Mouse (Mus musculus): ENCODE data around the gene Synj2. TPM values are rescaled to one million over a fixed set of nuclear protein-coding genes. Genes with fewer than 3 reads are reported as not detected.

The Synj2 gene
- total and polyA plus RNA-seq, 3 experiments = 0.02 to 0.11 TPM; not detected in 1

GRCm38 (mm10) chr17:5911591-5911990, 29.5 kb upstream of the Synj2 start:
- no peak for ATAC-seq (ENCODE audit: extremely low read depth, insufficient number of reproducible peaks, low FRiP score, poor library complexity, severe bottlenecking)
- peaks cover 82% of the 10 kb centered on the region for H3K36me3 ChIP-seq (replicated peaks)
- DNase-seq (ENCODE audit: low spot score) = no peak

DNA sequence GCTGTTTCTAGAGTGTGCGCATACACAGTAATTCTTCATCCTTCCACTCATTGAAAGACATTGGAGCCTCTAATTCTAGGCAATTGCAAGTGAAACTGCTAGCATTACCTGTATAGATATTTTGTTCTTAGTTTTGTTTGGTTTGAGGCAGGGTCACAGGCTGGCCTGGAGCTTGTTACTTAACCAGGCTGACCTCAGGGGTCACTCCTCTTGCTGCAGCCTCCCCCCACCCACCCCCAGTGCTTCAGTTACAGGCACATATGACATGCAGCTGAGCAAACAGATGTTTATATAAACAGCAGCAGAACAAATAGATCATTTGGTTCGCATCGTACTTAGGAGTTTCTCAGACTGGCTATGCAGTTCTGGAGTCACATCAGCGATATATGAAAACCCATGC, 28.3 kb upstream of the Synj2 start:
- peaks cover 81% of the 10 kb centered on the region for H3K36me3 ChIP-seq (replicated peaks)
- H3K27me3 ChIP-seq (ENCODE audit: insufficient read depth, low read length) = no peaks in the 10 kb centered on the region
- H3K9me3 ChIP-seq (replicated peaks) = no peaks in the 10 kb centered on the region
- H3K4me3 ChIP-seq (ENCODE audit: low read depth, low read length) = no peak overlapping the region
- TF ChIP-seq TAL1 (conservative IDR thresholded peaks at IDR 0.05; ENCODE audit: low read depth, low read length) (no peak), GATA1 (IDR thresholded peaks at IDR 0.05; ENCODE audit: borderline replicate concordance, low read length) (no peak)
- H3K4me1 ChIP-seq (ENCODE audit: insufficient read depth, low read depth, low read length) = no peaks in the 10 kb centered on the region
- no peak for DNase-seq (ENCODE audit: low spot score)
- ATAC-seq (ENCODE audit: extremely low read depth, insufficient number of reproducible peaks, low FRiP score, poor library complexity, severe bottlenecking) = no peak

More at GRCm38 (mm10) chr17:5911591-5911990, 29.5 kb upstream of the Synj2 start:
- Histone ChIP-seq H3K9me3 (replicated peaks) (no peaks in the 10 kb centered on the region), H3K27me3 (ENCODE audit: insufficient read depth, low read length) (no peaks in the 10 kb centered on the region), H3K4me3 (ENCODE audit: low read depth, low read length) (no peak overlapping the region), H3K4me1 (ENCODE audit: insufficient read depth, low read depth, low read length) (no peaks in the 10 kb centered on the region)
- TF ChIP-seq POLR2AphosphoS5 (IDR thresholded peaks at IDR 0.05; ENCODE audit: insufficient replicate concordance, low read depth, low read length) (no peak), TAL1 (conservative IDR thresholded peaks at IDR 0.05; ENCODE audit: low read depth, low read length) (no peak), CTCF (IDR thresholded peaks at IDR 0.05; ENCODE audit: low read depth, low read length) (no peak), GATA2 (IDR thresholded peaks at IDR 0.05; ENCODE audit: borderline replicate concordance, low read depth, low read length) (no peak), GATA1 (IDR thresholded peaks at IDR 0.05; ENCODE audit: borderline replicate concordance, low read length) (no peak)

- DNase-seq (ENCODE audit: low spot score) (no peak), ATAC-seq (ENCODE audit: extremely low read depth, insufficient number of reproducible peaks, low FRiP score, poor library complexity, severe bottlenecking) (no peak)
- Histone ChIP-seq H3K4me3 (ENCODE audit: low read depth, low read length) (no peak overlapping the region), H3K9me3 (replicated peaks) (no peaks in the 10 kb centered on the region), H3K36me3 (replicated peaks) (peaks cover 82% of the 10 kb centered on the region), H3K4me1 (ENCODE audit: insufficient read depth, low read depth, low read length) (no peaks in the 10 kb centered on the region), H3K27me3 (ENCODE audit: insufficient read depth, low read length) (no peaks in the 10 kb centered on the region)
- TF ChIP-seq GATA1 (IDR thresholded peaks at IDR 0.05; ENCODE audit: borderline replicate concordance, low read length) (no peak), TAL1 (conservative IDR thresholded peaks at IDR 0.05; ENCODE audit: low read depth, low read length) (no peak), CTCF (IDR thresholded peaks at IDR 0.05; ENCODE audit: low read depth, low read length) (no peak), GATA2 (IDR thresholded peaks at IDR 0.05; ENCODE audit: borderline replicate concordance, low read depth, low read length) (no peak), POLR2AphosphoS5 (IDR thresholded peaks at IDR 0.05; ENCODE audit: insufficient replicate concordance, low read depth, low read length) (no peak)
Measured at GRCm38 (mm10) chr17:5914217-5914616, 26.9 kb upstream of the Synj2 start.

- no peaks in the 10 kb centered on the region for H3K9me3 ChIP-seq (replicated peaks)
- H3K4me3 ChIP-seq (ENCODE audit: low read depth, low read length) = no peak overlapping the region
- DNase-seq (ENCODE audit: low spot score) (no peak), ATAC-seq (ENCODE audit: extremely low read depth, insufficient number of reproducible peaks, low FRiP score, poor library complexity, severe bottlenecking) (no peak)
- peaks cover 9% of the 10 kb centered on the region for H3K4me1 ChIP-seq (ENCODE audit: insufficient read depth, low read depth, low read length)
- no peak for TF ChIP-seq TAL1 (conservative IDR thresholded peaks at IDR 0.05; ENCODE audit: low read depth, low read length)
- TF ChIP-seq GATA2 (IDR thresholded peaks at IDR 0.05; ENCODE audit: borderline replicate concordance, low read depth, low read length) = no peak
- no peak for TF ChIP-seq CTCF (IDR thresholded peaks at IDR 0.05; ENCODE audit: low read depth, low read length)
- no peak for TF ChIP-seq GATA1 (IDR thresholded peaks at IDR 0.05; ENCODE audit: borderline replicate concordance, low read length)
- TF ChIP-seq POLR2AphosphoS5 (IDR thresholded peaks at IDR 0.05; ENCODE audit: insufficient replicate concordance, low read depth, low read length) = no peak
- H3K36me3 ChIP-seq (replicated peaks) = peaks cover 90% of the 10 kb centered on the region
- no peaks in the 10 kb centered on the region for H3K27me3 ChIP-seq (ENCODE audit: insufficient read depth, low read length)
Measured at GRCm38 (mm10) chr17:5921954-5922353, 19.1 kb upstream of the Synj2 start.

DNA sequence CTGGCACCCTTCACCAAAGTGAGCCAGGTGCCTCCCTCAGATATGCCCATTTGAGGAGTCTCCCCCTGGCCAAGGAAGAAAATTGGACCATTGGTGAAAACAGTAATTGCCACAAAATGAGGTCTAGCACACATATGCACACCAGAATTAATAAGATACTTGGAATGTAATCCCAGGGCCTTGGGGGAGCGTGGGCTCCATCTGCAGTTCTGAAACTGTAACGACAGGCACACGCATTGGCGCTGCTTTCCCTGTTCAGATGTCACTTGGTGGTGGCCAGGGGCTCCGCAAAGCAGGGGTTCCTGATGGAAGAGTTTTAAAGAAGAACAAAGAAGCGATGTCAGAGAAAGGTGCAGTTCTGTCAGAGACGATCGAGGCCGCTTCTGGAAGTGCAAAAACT, 17.8 kb upstream of the Synj2 start:
- ATAC-seq (ENCODE audit: extremely low read depth, insufficient number of reproducible peaks, low FRiP score, poor library complexity, severe bottlenecking) (no peak), DNase-seq (ENCODE audit: low spot score) (no peak)
- H3K27me3 ChIP-seq (ENCODE audit: insufficient read depth, low read length) = no peaks in the 10 kb centered on the region
- peaks cover 91% of the 10 kb centered on the region for H3K36me3 ChIP-seq (replicated peaks)
- TF ChIP-seq CTCF (IDR thresholded peaks at IDR 0.05; ENCODE audit: low read depth, low read length) = no peak
- no peak for TF ChIP-seq POLR2AphosphoS5 (IDR thresholded peaks at IDR 0.05; ENCODE audit: insufficient replicate concordance, low read depth, low read length)
- no peak for TF ChIP-seq TAL1 (conservative IDR thresholded peaks at IDR 0.05; ENCODE audit: low read depth, low read length)
- no peak for TF ChIP-seq GATA2 (IDR thresholded peaks at IDR 0.05; ENCODE audit: borderline replicate concordance, low read depth, low read length)
- TF ChIP-seq GATA1 (IDR thresholded peaks at IDR 0.05; ENCODE audit: borderline replicate concordance, low read length) = no peak
- no peaks in the 10 kb centered on the region for H3K9me3 ChIP-seq (replicated peaks)
- H3K4me1 ChIP-seq (ENCODE audit: insufficient read depth, low read depth, low read length) = peaks cover 9% of the 10 kb centered on the region
- no peak overlapping the region for H3K4me3 ChIP-seq (ENCODE audit: low read depth, low read length)

DNA sequence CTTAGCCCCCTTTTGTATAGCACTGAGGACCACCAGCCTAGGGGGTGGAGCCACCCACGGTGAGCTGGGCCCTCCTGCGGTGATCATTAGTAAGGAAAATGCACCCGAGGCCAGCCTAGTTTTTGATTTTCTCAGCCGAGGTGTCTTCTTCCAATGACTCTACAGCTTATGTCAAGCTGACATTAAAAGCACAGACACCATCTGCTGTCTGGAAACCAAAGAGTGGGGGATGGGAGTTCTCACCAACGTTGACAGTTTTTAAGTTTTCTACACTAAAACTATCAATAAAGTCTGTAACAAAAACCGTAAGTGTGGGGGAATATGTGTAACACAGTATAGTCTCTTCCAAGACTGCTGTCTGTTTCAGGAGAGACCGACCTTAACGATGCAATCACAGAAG, 16.8 kb upstream of the Synj2 start:
- TF ChIP-seq TAL1 (conservative IDR thresholded peaks at IDR 0.05; ENCODE audit: low read depth, low read length) (no peak), GATA1 (IDR thresholded peaks at IDR 0.05; ENCODE audit: borderline replicate concordance, low read length) (no peak), POLR2AphosphoS5 (IDR thresholded peaks at IDR 0.05; ENCODE audit: insufficient replicate concordance, low read depth, low read length) (no peak), CTCF (IDR thresholded peaks at IDR 0.05; ENCODE audit: low read depth, low read length) (no peak), GATA2 (IDR thresholded peaks at IDR 0.05; ENCODE audit: borderline replicate concordance, low read depth, low read length) (no peak)
- DNase-seq (ENCODE audit: low spot score) = no peak
- no peak overlapping the region for H3K4me3 ChIP-seq (ENCODE audit: low read depth, low read length)
- no peaks in the 10 kb centered on the region for H3K9me3 ChIP-seq (replicated peaks)
- peaks cover 9% of the 10 kb centered on the region for H3K4me1 ChIP-seq (ENCODE audit: insufficient read depth, low read depth, low read length)
- no peaks in the 10 kb centered on the region for H3K27me3 ChIP-seq (ENCODE audit: insufficient read depth, low read length)
- peaks cover 90% of the 10 kb centered on the region for H3K36me3 ChIP-seq (replicated peaks)
- no peak for ATAC-seq (ENCODE audit: extremely low read depth, insufficient number of reproducible peaks, low FRiP score, poor library complexity, severe bottlenecking)

GRCm38 (mm10) chr17:5926710-5927109, 14.4 kb upstream of the Synj2 start:
- no peak overlapping the region for H3K4me3 ChIP-seq (ENCODE audit: low read depth, low read length)
- no peaks in the 10 kb centered on the region for H3K27me3 ChIP-seq (ENCODE audit: insufficient read depth, low read length)
- ATAC-seq (ENCODE audit: extremely low read depth, insufficient number of reproducible peaks, low FRiP score, poor library complexity, severe bottlenecking) (peak; percentile 94), DNase-seq (ENCODE audit: low spot score) (peak; percentile 20)
- no peaks in the 10 kb centered on the region for H3K9me3 ChIP-seq (replicated peaks)
- peaks cover 7% of the 10 kb centered on the region for H3K4me1 ChIP-seq (ENCODE audit: insufficient read depth, low read depth, low read length)
- H3K36me3 ChIP-seq (replicated peaks) = peaks cover 83% of the 10 kb centered on the region
- no peak for TF ChIP-seq POLR2AphosphoS5 (IDR thresholded peaks at IDR 0.05; ENCODE audit: insufficient replicate concordance, low read depth, low read length)
- no peak for TF ChIP-seq CTCF (IDR thresholded peaks at IDR 0.05; ENCODE audit: low read depth, low read length)
- no peak for TF ChIP-seq GATA2 (IDR thresholded peaks at IDR 0.05; ENCODE audit: borderline replicate concordance, low read depth, low read length)
- no peak for TF ChIP-seq GATA1 (IDR thresholded peaks at IDR 0.05; ENCODE audit: borderline replicate concordance, low read length)
- no peak for TF ChIP-seq TAL1 (conservative IDR thresholded peaks at IDR 0.05; ENCODE audit: low read depth, low read length)
